In genomic region chr7:93836169-93836568, GRCm38 (mm10) we compare ENCODE assay signal across 28 mouse cellular contexts.
"Had no signal": no experiment of that assay in that cellular context is flagged by ENCODE, and none has a peak within 500 bp of the region (broad histone marks: within the 10 kb centered on the region; RNA-seq: fewer than 3 reads in every experiment).

No protein-coding gene starts in this region.

- H3K9me3 ChIP-seq: heart, embryonic 10.5 days; hindbrain, embryonic 10.5 days; hindbrain, embryonic 12.5 days; intestine, embryonic 15.5 days; kidney, embryonic 15.5 days; limb, embryonic 13.5 days; limb, embryonic 15.5 days; liver, embryonic 12.5 days had no signal

- ATAC-seq: hindbrain, embryonic 16.5 days; inflammation-experienced regulatory T-cells, adult 6 months; intestine, embryonic 15.5 days; intestine, postnatal 0 days; liver, embryonic 12.5 days had no signal

- H3K9ac ChIP-seq: heart, embryonic 12.5 days; hindbrain, embryonic 12.5 days; hindbrain, embryonic 14.5 days; intestine, embryonic 15.5 days; kidney, embryonic 15.5 days; limb, embryonic 13.5 days; limb, embryonic 15.5 days; liver, embryonic 12.5 days; liver, embryonic 14.5 days had no signal

- H3K4me2 ChIP-seq: heart, embryonic 12.5 days; hindbrain, embryonic 12.5 days; hindbrain, embryonic 14.5 days; intestine, embryonic 15.5 days; kidney, embryonic 15.5 days; limb, embryonic 13.5 days; limb, embryonic 15.5 days; liver, embryonic 12.5 days had no signal

- H3K27ac ChIP-seq: gastrocnemius, adult 2 months; heart, embryonic 10.5 days; hindbrain, embryonic 10.5 days; hindbrain, embryonic 12.5 days; hindbrain, embryonic 14.5 days; intestine, embryonic 15.5 days; kidney, embryonic 15.5 days; kidney, postnatal 0 days; limb, embryonic 13.5 days; limb, embryonic 15.5 days; liver, embryonic 12.5 days; liver, embryonic 14.5 days had no signal

- H3K4me3 ChIP-seq: gastrocnemius, adult 2 months; heart, embryonic 10.5 days; heart, embryonic 12.5 days; hindbrain, embryonic 10.5 days; hindbrain, embryonic 12.5 days; intestine, embryonic 15.5 days; kidney, embryonic 15.5 days; limb, embryonic 13.5 days; limb, embryonic 15.5 days; liver, embryonic 12.5 days had no signal

- H3K36me3 ChIP-seq: heart, embryonic 10.5 days; heart, embryonic 12.5 days; hindbrain, embryonic 10.5 days; hindbrain, embryonic 12.5 days; intestine, embryonic 15.5 days; kidney, embryonic 15.5 days; limb, embryonic 13.5 days; limb, embryonic 15.5 days; liver, embryonic 12.5 days had no signal

- H3K4me1 ChIP-seq: heart, embryonic 10.5 days; heart, embryonic 12.5 days; hindbrain, embryonic 10.5 days; hindbrain, embryonic 12.5 days; intestine, embryonic 15.5 days; kidney, embryonic 15.5 days; limb, embryonic 13.5 days; limb, embryonic 15.5 days; liver, embryonic 12.5 days had no signal

- H3K27me3 ChIP-seq: heart, embryonic 12.5 days; hindbrain, embryonic 12.5 days; intestine, embryonic 15.5 days; kidney, embryonic 15.5 days; limb, embryonic 13.5 days; limb, embryonic 15.5 days; liver, embryonic 12.5 days had no signal

- DNase-seq: gastrocnemius, adult 2 months; gastrocnemius, postnatal 10 days; gastrocnemius, postnatal 25 days; heart, adult 18-20 months; heart, postnatal 10 days; heart, postnatal 4 days; kidney, adult 18-20 months; kidney, adult 9 months; kidney, postnatal 14 days; kidney, postnatal 36 days; layer of hippocampus, adult 9-11 months; layer of hippocampus, postnatal 36 days; left cerebral cortex, postnatal 4 days had no signal
